Mouse (Mus musculus) heart, postnatal 4 days (tissue): ENCODE measurements around the gene Slc45a3. TPM values are rescaled to one million over a fixed set of nuclear protein-coding genes. Genes with fewer than 3 reads are reported as not detected.

Source experiments
- DNase-seq: peaks from one replicate; pipeline ENCODE4 v3.0.0; 2021
- total RNA-seq, 2 experiments: library from RNA; stranded (reverse); gene quantifications; 2 replicates each; pipeline ENCODE4 v1.2.3; 2021

Slc45a3 gene
- total RNA-seq, 2 experiments from 2014 or later = 2.1 to 2.3 TPM

- DNase-seq = no peak
Observed at GRCm38 (mm10) chr1:131964580-131964979, 1.8 kb downstream of the Slc45a3 start.

GRCm38 (mm10) chr1:131965818-131966217, 3.1 kb downstream of the Slc45a3 start:
- no peak for DNase-seq

- DNase-seq = no peak
Observed at GRCm38 (mm10) chr1:131967336-131967735, 4.6 kb downstream of the Slc45a3 start.

DNA sequence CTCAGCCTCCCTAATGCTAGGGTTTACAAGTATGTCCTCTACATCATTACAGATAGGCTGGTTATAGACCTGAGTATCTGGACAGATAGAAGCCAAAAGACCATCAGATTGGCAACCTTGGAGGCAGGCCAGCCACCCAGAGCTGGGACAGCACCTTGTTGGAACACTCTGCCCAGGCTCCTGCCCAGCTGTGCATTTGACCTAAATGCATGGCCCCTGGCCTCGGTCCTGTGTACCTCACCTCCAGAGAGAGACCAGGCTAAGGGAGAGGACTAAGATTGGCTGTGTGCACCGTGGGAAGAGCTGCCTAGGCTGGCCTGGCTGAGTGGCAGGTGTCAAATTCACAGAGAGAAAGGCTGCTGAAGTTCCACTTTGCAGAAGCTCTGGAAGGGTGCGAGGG, 5.8 kb downstream of the Slc45a3 start:
- no peak for DNase-seq

DNA sequence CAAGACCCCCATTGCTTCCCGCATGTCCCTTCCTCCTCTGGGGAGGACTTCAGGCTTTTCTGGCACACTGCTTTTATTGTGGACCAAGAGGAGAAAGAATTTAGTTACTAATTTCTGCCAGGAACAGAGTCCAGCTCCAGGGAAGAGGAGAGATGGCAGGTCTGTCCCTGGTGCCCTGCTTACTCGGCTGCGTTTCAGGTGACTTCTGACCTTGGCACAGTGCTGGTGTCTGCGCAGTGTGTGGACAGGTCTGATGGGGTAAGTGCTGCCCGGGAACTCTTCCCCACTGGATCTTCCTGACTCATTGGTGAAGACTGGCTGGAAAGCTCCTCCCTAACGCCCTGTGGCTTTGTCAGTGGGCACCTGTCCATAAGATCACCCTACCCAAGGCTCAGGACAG, 6.2 kb downstream of the Slc45a3 start:
- no peak for DNase-seq

DNA sequence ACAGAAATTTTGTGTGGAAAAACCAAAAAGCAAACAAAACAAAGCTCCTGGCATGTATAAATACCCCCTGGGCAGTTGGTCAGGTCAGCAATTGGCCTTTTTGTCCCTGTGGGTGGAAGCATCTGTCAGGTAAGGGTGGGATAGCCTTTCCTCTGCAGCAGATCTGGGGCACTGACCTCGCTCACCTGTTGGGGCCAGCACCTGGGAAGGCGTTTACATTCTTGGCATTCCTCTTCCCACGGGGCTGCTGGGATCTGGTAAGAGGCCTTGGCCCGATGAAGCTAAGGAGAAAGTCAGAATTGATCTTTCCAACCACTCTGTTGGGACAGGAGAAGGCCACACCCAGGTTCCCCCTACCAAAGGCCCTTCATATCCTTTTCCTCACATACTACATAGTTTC, 7.1 kb downstream of the Slc45a3 start:
- DNase-seq = no peak

- no peak for DNase-seq
Observed at GRCm38 (mm10) chr1:131970322-131970660, 7.5 kb downstream of the Slc45a3 start.

DNA sequence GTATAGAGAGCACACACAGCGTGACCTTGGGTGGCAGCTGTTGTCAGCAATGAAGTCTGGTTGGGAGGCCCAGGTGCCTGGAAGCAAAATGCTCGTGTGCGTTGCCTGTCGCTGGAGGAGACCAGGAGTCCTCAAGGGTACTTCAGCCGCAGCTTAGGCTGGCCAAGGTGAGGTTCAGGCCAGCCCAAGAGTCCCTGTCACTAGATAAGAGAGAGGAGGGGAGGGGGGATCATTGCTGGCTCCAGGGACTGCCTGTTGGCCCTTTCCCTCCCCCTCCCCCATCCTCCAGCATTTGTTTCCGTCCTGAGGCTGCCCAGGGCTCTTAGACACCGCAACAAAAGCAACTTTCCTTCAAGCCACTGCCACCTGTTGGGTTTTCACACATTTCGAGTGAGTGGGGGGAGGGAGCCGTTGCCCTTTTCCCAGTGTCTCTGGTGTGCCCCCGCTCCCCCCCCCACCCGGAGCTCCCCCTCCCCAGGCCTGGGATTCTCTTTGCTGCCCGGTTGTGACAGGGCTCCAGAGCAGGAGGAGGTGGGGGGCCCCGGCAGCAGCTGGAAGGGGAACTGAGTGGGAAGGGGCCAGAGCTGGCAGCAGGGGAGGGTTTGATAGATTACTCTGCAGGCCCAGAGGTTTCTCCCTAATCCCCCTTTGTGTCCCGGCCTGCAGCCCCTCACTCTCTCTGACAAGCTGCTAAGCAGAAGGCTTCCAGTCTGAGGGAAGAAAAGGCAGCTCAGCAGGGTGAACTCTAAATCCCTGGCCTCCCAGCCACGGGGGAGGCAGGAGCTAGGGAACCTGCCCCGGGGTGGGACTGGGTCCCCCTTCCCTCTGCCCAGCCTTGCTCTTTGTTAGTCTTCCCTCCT, 8.1 kb downstream of the Slc45a3 start:
- no peak for DNase-seq

DNA sequence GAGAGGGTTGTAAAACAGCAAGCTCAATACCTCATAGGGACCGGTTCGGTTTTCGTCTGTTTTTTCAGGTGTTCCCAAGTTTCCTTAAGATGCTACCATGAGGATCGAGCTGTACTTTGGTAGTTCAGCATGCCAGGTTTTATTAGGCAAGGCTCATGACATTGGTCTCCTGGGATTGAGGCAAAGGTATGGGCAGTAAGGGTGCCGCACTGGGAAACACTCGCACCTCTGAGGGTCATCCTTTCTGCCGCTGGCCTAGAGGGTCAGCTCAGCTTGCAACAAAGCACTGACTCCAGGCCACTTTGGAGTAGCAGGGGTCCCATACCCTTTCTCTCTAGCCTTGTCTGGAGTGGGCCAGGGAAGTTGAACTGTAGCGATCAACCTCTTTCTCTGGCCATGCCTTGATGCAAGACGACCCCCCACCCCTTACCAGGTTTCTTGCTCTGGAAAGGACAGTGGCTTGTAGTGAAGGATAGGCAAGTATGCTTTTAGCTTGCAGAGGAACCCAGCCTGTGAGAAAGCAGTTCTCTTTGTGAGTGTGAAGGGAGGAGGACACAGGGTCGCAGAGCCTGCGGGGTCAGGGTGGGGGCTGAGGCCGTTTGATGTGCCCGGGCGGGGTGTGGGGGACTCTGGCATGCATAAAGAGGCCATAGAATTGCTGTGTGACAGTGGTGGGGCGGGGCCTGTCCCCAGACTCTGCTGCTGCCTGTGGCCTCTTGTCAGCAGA, 9.2 kb downstream of the Slc45a3 start:
- no peak for DNase-seq

- DNase-seq = no peak
Observed at GRCm38 (mm10) chr1:131972498-131973334, 9.9 kb downstream of the Slc45a3 start.

GRCm38 (mm10) chr1:131973991-131974390, 11.2 kb downstream of the Slc45a3 start:
- DNase-seq = no peak

- DNase-seq = no peak
Observed at GRCm38 (mm10) chr1:131976886-131977285, 14.1 kb downstream of the Slc45a3 start.

- DNase-seq = no peak
Observed at GRCm38 (mm10) chr1:131980471-131980870, 17.7 kb downstream of the Slc45a3 start.

- peak; percentile 86 for DNase-seq
Observed at GRCm38 (mm10) chr1:131981378-131982013, 18.7 kb downstream of the Slc45a3 start.

GRCm38 (mm10) chr1:131982907-131983306, 20.1 kb downstream of the Slc45a3 start:
- peak; percentile 87 for DNase-seq

DNA sequence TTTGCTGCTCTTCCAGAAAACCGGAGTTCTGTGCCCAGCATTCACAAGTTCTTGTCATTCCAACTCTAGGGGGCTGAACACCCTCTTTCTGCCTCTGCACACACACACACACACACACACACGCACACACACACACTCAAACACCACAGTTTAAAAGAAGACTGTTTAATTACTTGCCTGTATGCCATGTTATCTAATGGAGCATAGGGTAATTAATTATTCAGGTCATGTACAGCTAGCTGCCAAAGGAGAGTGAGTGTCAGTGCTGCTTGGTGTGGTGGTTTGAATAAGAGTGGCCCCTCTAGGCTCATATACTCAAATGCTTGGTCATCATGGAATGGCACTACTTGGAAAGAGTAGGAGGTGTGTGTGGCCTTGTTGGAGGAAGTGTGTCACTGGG, 21.0 kb downstream of the Slc45a3 start:
- no peak for DNase-seq

DNA sequence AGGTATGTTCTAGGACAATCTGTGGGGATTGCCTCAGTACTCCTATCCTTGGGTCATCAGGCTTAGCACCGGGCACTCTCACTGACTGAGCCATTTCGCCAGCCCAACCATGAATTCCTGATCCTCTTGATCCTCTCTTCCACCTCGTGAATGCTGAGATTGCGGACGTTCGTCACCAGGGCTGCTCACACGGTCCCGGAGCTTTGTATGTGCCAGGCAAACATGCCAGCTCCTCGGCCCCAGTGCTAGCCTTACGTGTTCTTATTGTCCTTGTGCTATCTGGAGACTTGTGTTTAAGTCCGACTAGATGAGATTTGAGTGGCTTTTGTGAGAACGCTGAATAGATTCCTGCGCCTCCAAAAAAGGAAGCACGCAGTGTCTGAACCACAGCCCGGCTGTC, 24.7 kb downstream of the Slc45a3 start:
- no peak for DNase-seq

GRCm38 (mm10) chr1:131989476-131989875, 26.7 kb downstream of the Slc45a3 start:
- no peak for DNase-seq

DNA sequence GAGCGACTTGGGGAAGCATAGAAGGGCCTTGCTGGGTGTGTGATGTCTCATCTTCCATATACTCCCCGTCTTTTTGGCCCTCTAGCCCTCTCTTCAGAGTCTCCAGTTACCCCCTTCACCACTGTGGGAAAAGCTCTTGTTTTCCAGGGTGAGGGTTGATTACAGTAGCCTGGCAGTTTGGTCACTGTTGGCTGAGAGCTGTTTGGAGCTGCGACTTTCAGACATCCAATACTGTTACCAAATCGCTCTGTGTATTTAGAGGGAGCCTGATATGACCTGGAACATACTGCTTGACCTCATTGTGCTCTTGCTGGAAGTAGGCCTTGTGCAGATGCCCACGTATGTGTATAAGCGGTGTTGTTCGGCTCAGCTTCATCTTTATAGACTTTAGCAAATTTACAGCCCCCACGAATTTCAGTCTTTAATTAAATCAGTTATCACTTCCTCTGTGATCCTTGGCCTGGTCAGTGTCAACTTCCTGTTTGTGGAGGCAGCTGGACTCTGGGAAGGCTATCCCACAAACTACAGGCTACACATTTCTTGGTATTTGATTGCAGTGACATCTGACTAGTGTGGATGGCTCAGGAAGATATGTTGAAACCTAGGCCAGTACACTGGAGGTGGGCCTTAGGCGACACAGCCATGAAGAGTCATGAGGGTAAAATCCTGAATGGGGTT, 27.5 kb downstream of the Slc45a3 start:
- no peak for DNase-seq

DNA sequence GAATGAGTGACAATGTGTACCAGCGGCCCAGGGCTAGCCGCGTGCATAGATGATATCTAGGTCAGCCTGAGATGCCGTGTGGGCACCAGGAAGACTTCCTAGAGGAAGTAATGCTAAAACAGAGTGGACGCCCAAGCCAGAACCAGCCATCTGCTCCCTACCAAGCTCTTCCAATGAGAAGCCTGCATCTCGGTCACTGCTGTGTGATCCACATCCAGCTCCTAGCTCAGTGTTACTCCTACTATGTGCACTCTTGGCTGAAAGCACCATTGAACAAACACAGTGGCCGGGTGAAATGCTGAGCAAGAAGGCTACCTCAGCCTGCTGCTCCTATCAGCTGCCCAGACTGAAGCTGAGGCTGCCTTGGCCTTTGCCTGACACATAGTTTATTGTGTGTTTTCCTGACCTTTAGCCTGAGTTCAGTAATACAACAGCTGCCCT, 29.8 kb downstream of the Slc45a3 start:
- DNase-seq = no peak

GRCm38 (mm10) chr1:131993169-131994040, 30.6 kb downstream of the Slc45a3 start:
- no peak for DNase-seq
